Comparison of ENCODE assay signal across 8 mouse cellular contexts in the genomic region with DNA sequence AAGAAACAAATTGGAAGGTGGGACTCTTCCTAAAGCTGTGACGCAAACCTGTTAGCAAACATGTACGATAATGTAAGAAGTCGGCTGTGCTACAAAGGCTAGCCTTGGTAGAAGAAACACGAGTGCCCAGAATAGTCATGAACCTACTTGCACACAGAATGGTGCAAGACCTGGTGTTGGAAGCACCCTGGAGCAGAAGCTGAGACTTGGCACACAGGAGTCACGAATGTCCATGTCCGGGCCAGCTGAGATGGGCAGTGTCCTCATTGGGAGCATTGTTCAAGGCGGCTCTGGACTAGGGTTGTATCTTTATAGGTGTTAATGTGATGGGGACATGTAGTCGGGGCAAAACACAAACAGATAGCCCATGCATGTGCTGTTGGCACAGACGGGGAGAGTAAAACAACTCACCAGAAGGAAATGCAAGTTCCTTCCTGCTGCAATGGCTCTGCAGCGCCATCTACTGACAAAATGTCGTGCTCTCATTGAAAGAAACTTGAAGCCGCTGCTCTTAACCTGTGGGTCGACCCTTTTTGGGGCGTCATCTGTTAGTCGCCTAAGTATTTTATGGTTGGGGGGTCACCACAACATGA. TPM values are rescaled to one million over a fixed set of nuclear protein-coding genes. Genes with fewer than 3 reads are reported as not detected.
A peak's percentile ranks its signal among the peaks of the same experiment; 100 is the strongest.
DNase-seq lines count a peak whose midpoint lies in the region; ATAC-seq and TF ChIP-seq lines count a peak whose summit lies in the region.

No protein-coding gene starts in this region.

- peak; percentile 33; the same call in 1 of the 2 replicates for ATAC-seq in forebrain, embryonic 13.5 days
- peak; percentile 63 for ATAC-seq in hindbrain, postnatal 0 days
- no peak for ATAC-seq in liver, embryonic 14.5 days (ENCODE audit: insufficient read depth)
- ATAC-seq in neural tube, embryonic 12.5 days (ENCODE audit: low FRiP score, low read depth), result 0 out of 2 replicates have a peak, but pooled peaks have one; percentile 41
- ATAC-seq in erythroblast, adult 5-6 weeks (replicated peaks; ENCODE audit: low FRiP score, poor library complexity, severe bottlenecking), result no peak

- H3K4me1 ChIP-seq in CH12.LX (ENCODE audit: control insufficient read depth in 1 of 2, insufficient read depth in 2 of 2), result peaks cover 11 to 34% of the 10 kb centered on the region in 2 experiments
- no peaks in the 10 kb centered on the region for H3K4me1 ChIP-seq in forebrain, embryonic 13.5 days
- no peaks in the 10 kb centered on the region for H3K4me1 ChIP-seq in hindbrain, postnatal 0 days (ENCODE audit: insufficient read depth, low read length)
- no peaks in the 10 kb centered on the region for H3K4me1 ChIP-seq in liver, embryonic 14.5 days (replicated peaks; ENCODE audit: control insufficient read depth in 2 of 2, insufficient read depth in 2 of 2, low read length in 1 of 2)
- H3K4me1 ChIP-seq in neural tube, embryonic 12.5 days, result no peaks in the 10 kb centered on the region

- H3K27me3 ChIP-seq in CH12.LX (replicated peaks), result peaks cover 1% of the 10 kb centered on the region
- H3K27me3 ChIP-seq in forebrain, embryonic 13.5 days, result no peaks in the 10 kb centered on the region
- no peaks in the 10 kb centered on the region for H3K27me3 ChIP-seq in hindbrain, postnatal 0 days (ENCODE audit: insufficient read depth, low read length)
- H3K27me3 ChIP-seq in liver, embryonic 14.5 days (ENCODE audit: control insufficient read depth, insufficient read depth, low read length), result no peaks in the 10 kb centered on the region
- no peaks in the 10 kb centered on the region for H3K27me3 ChIP-seq in neural tube, embryonic 12.5 days (replicated peaks)

- in situ Hi-C loops in CH12.LX (cut with MboI; ENCODE audit: low pct_ligation_motif_present, low pct_unique_long_range_greater_than_20kb, low sequenced_read_pairs), result loop anchor here (10.0 kb wide), 1 partner anchor 125 kb away; a partner anchor contains a TSS

- no peak overlapping the region for H3K27ac ChIP-seq in CH12.LX (ENCODE audit: insufficient read depth, low read depth)
- H3K27ac ChIP-seq in forebrain, embryonic 13.5 days, result no peak overlapping the region
- H3K27ac ChIP-seq in hindbrain, postnatal 0 days, result no peak overlapping the region
- no peak overlapping the region for H3K27ac ChIP-seq in liver, embryonic 14.5 days
- no peak overlapping the region for H3K27ac ChIP-seq in neural tube, embryonic 12.5 days

- no peak overlapping the region for H3K9ac ChIP-seq in CH12.LX (ENCODE audit: insufficient read depth, low read depth)
- no peak overlapping the region for H3K9ac ChIP-seq in forebrain, embryonic 13.5 days
- no peak overlapping the region for H3K9ac ChIP-seq in hindbrain, postnatal 0 days (replicated peaks; ENCODE audit: low read length)
- H3K9ac ChIP-seq in liver, embryonic 14.5 days (replicated peaks), result no peak overlapping the region
- no peak overlapping the region for H3K9ac ChIP-seq in neural tube, embryonic 12.5 days

- no peak overlapping the region for H3K4me3 ChIP-seq in CH12.LX (replicated peaks in 1 of 3; ENCODE audit: low read depth in 2 of 3, low read length in 2 of 3, poor library complexity in 1 of 3)
- no peak overlapping the region for H3K4me3 ChIP-seq in forebrain, embryonic 13.5 days
- H3K4me3 ChIP-seq in hindbrain, postnatal 0 days (ENCODE audit: low read length), result no peak overlapping the region
- H3K4me3 ChIP-seq in liver, embryonic 14.5 days (ENCODE audit: insufficient read depth in 1 of 2, low read depth in 2 of 2, low read length in 2 of 2), result no peak overlapping the region
- H3K4me3 ChIP-seq in neural tube, embryonic 12.5 days, result no peak overlapping the region

- H3K4me2 ChIP-seq in CH12.LX (ENCODE audit: insufficient read depth, low read depth, poor library complexity, severe bottlenecking), result peak overlapping the region; percentile 34; the same call in 1 of the 2 replicates
- H3K4me2 ChIP-seq in forebrain, embryonic 13.5 days, result no peak overlapping the region
- 0 out of 2 replicates have a peak overlapping the region, but pooled peaks have one; percentile 17 for H3K4me2 ChIP-seq in hindbrain, postnatal 0 days (ENCODE audit: low read depth, low read length)
- H3K4me2 ChIP-seq in liver, embryonic 14.5 days (ENCODE audit: low read depth), result no peak overlapping the region
- H3K4me2 ChIP-seq in neural tube, embryonic 12.5 days (replicated peaks), result no peak overlapping the region

- H3K79me2 ChIP-seq in CH12.LX (replicated peaks; ENCODE audit: control insufficient read depth, extremely low read depth, insufficient read depth, poor library complexity, severe bottlenecking), result no peaks in the 10 kb centered on the region

- TF ChIP-seq RAD21 in CH12.LX (IDR thresholded peaks at IDR 0.05; ENCODE audit: low read depth, low read length), result peak; percentile 95

- TF ChIP-seq POLR2A in CH12.LX (IDR thresholded peaks at IDR 0.05; ENCODE audit: low read depth, low read length), result no peak

- dilution Hi-C loops in CH12.LX (cut with MboI; ENCODE audit: extremely low pct_ligation_motif_present, extremely low pct_unique_long_range_greater_than_20kb, low sequenced_read_pairs), result no loop called here

- peak; percentile 80 to 95 for TF ChIP-seq CTCF in CH12.LX (conservative IDR thresholded peaks at IDR 0.05 in 1 of 2, IDR thresholded peaks at IDR 0.05 in 1 of 2; ENCODE audit: low read depth in 2 of 2, low read length in 2 of 2)
- TF ChIP-seq CTCF in hindbrain, postnatal 0 days (IDR thresholded peaks at IDR 0.05; ENCODE audit: low read depth), result peak; percentile 97
- peak; percentile 92 for TF ChIP-seq CTCF in liver, embryonic 14.5 days (IDR thresholded peaks at IDR 0.05; ENCODE audit: low read depth)

- no peak for TF ChIP-seq EP300 in CH12.LX (IDR thresholded peaks at IDR 0.05; ENCODE audit: low read length)
- no peak for TF ChIP-seq EP300 in liver, embryonic 14.5 days (IDR thresholded peaks at IDR 0.05; ENCODE audit: low read depth)

- 32% methylated on average over 15 of the region's 15 CpGs for WGBS in forebrain, embryonic 13.5 days
- WGBS in hindbrain, postnatal 0 days, result 32% methylated on average over 15 of the region's 15 CpGs
- WGBS in liver, embryonic 14.5 days (ENCODE audit: insufficient replicate concordance), result 24% methylated on average over 15 of the region's 15 CpGs
- WGBS in neural tube, embryonic 12.5 days, result 32% methylated on average over 15 of the region's 15 CpGs

- H3K9me3 ChIP-seq in CH12.LX (replicated peaks; ENCODE audit: low read length), result no peaks in the 10 kb centered on the region
- H3K9me3 ChIP-seq in forebrain, embryonic 13.5 days (replicated peaks), result no peaks in the 10 kb centered on the region
- no peaks in the 10 kb centered on the region for H3K9me3 ChIP-seq in hindbrain, postnatal 0 days (ENCODE audit: low read length)
- H3K9me3 ChIP-seq in liver, embryonic 14.5 days (ENCODE audit: control insufficient read depth, low read length), result no peaks in the 10 kb centered on the region
- H3K9me3 ChIP-seq in neural tube, embryonic 12.5 days, result no peaks in the 10 kb centered on the region

- no peaks in the 10 kb centered on the region for H3K36me3 ChIP-seq in CH12.LX (replicated peaks in 1 of 2; ENCODE audit: control insufficient read depth in 1 of 2, insufficient read depth in 1 of 2, low read length in 1 of 2)
- no peaks in the 10 kb centered on the region for H3K36me3 ChIP-seq in forebrain, embryonic 13.5 days (ENCODE audit: poor library complexity, severe bottlenecking)
- no peaks in the 10 kb centered on the region for H3K36me3 ChIP-seq in hindbrain, postnatal 0 days (ENCODE audit: insufficient read depth, low read length)
- no peaks in the 10 kb centered on the region for H3K36me3 ChIP-seq in liver, embryonic 14.5 days (replicated peaks; ENCODE audit: control insufficient read depth, insufficient read depth, low read depth)
- H3K36me3 ChIP-seq in neural tube, embryonic 12.5 days, result no peaks in the 10 kb centered on the region

- peak; percentile 84 for DNase-seq in 416B (ENCODE audit: low read depth)
- DNase-seq in CH12.LX (ENCODE audit: extremely low read depth), result peak; percentile 84
- peak; percentile 72 for DNase-seq in c-Kit-positive CD71-positive TER-119-negative erythroid progenitor cells, embryonic 14.5 days (ENCODE audit: low read depth)
- peak; percentile 92 for DNase-seq in hindbrain, postnatal 0 days (ENCODE audit: low spot score)
- DNase-seq in liver, embryonic 14.5 days (ENCODE audit: low read depth in 3 of 3, low spot score in 3 of 3), result peak; percentile 47 to 57 (median 52)

RNA-seq across cellular contexts. Expression of a gene that starts 15.2 kb away (rescaled TPM):
- total RNA-seq in CH12.LX (2012; rRNA removed) (13.4 and 13.9 TPM in 2 replicates), CH12.LX (2014; rRNA removed) (17.4 and 23.0 TPM in 2 replicates)
- polyA plus RNA-seq in CH12.LX (2012; ENCODE audit: insufficient read length, low read depth), result 24.0 and 25.3 TPM in 2 replicates
- polyA plus RNA-seq in forebrain, embryonic 13.5 days (2015; fragmentation: Nextera tagmentation; extraction: Ambion mirVana), result 42.9 and 44.4 TPM in 2 replicates
- total RNA-seq in hindbrain, postnatal 0 days (2014; rRNA removed), result 7.4 and 8.6 TPM in 2 replicates
- 13.4 and 13.6 TPM in 2 replicates for polyA plus RNA-seq in hindbrain, postnatal 0 days (2015; fragmentation: Nextera tagmentation; extraction: Ambion mirVana)
- 3.4 and 7.2 TPM in 2 replicates for polyA plus RNA-seq in liver, embryonic 14.5 days (2012; rRNA removed)
- polyA plus RNA-seq in liver, embryonic 14.5 days (2014; fragmentation: Nextera tagmentation; extraction: Ambion mirVana), result 5.3 and 5.8 TPM in 2 replicates
- polyA plus RNA-seq in neural tube, embryonic 12.5 days (2016; fragmentation: Nextera tagmentation; extraction: Ambion mirVana), result 36.1 and 36.8 TPM in 2 replicates
- 7.5 and 21.1 TPM in 2 replicates for total RNA-seq in erythroblast, adult 5-6 weeks (2015; ENCODE audit: low replicate concordance)
- total RNA-seq in erythroblast, adult 5-6 weeks (2017; ENCODE audit: low replicate concordance), result 1.7 and 4.1 TPM in 2 replicates

RNA-seq across cellular contexts. Expression of a gene that starts 41.8 kb away (rescaled TPM):
- total RNA-seq in CH12.LX (2012; rRNA removed), result 0.71 and 0.89 TPM in 2 replicates
- 0.46 and 0.72 TPM in 2 replicates for total RNA-seq in CH12.LX (2014; rRNA removed)
- 1.3 and 2.2 TPM in 2 replicates for polyA plus RNA-seq in CH12.LX (2012; ENCODE audit: insufficient read length, low read depth)
- 7.4 and 8.9 TPM in 2 replicates for polyA plus RNA-seq in forebrain, embryonic 13.5 days (2015; fragmentation: Nextera tagmentation; extraction: Ambion mirVana)
- total RNA-seq in hindbrain, postnatal 0 days (2014; rRNA removed), result 1.8 and 2.8 TPM in 2 replicates
- 4.5 and 4.8 TPM in 2 replicates for polyA plus RNA-seq in hindbrain, postnatal 0 days (2015; fragmentation: Nextera tagmentation; extraction: Ambion mirVana)
- 1.0 and 1.1 TPM in 2 replicates for polyA plus RNA-seq in liver, embryonic 14.5 days (2012; rRNA removed)
- polyA plus RNA-seq in liver, embryonic 14.5 days (2014; fragmentation: Nextera tagmentation; extraction: Ambion mirVana), result 1.2 and 1.3 TPM in 2 replicates
- 10.8 and 11.7 TPM in 2 replicates for polyA plus RNA-seq in neural tube, embryonic 12.5 days (2016; fragmentation: Nextera tagmentation; extraction: Ambion mirVana)
- total RNA-seq in erythroblast, adult 5-6 weeks (2015; ENCODE audit: low replicate concordance), result 0.77 TPM in 1 of 2 replicates, not detected in the other
- 2.4 and 6.4 TPM in 2 replicates for total RNA-seq in erythroblast, adult 5-6 weeks (2017; ENCODE audit: low replicate concordance)

RNA-seq across cellular contexts. Expression of a gene that starts 55.0 kb away (rescaled TPM):
- total RNA-seq in CH12.LX (2012; rRNA removed) (0.04 and 0.17 TPM in 2 replicates), CH12.LX (2014; rRNA removed) (0.05 TPM in 1 of 2 replicates, not detected in the other)
- polyA plus RNA-seq in CH12.LX (2012; ENCODE audit: insufficient read length, low read depth), result 0.08 and 0.13 TPM in 2 replicates
- 4.3 and 6.8 TPM in 2 replicates for polyA plus RNA-seq in forebrain, embryonic 13.5 days (2015; fragmentation: Nextera tagmentation; extraction: Ambion mirVana)
- total RNA-seq in hindbrain, postnatal 0 days (2014; rRNA removed), result 93.7 and 109 TPM in 2 replicates
- 22.0 and 22.8 TPM in 2 replicates for polyA plus RNA-seq in hindbrain, postnatal 0 days (2015; fragmentation: Nextera tagmentation; extraction: Ambion mirVana)
- polyA plus RNA-seq in liver, embryonic 14.5 days (2012; rRNA removed), result 0.19 and 0.25 TPM in 2 replicates
- 0.09 and 0.15 TPM in 2 replicates for polyA plus RNA-seq in liver, embryonic 14.5 days (2014; fragmentation: Nextera tagmentation; extraction: Ambion mirVana)
- 10.0 and 12.9 TPM in 2 replicates for polyA plus RNA-seq in neural tube, embryonic 12.5 days (2016; fragmentation: Nextera tagmentation; extraction: Ambion mirVana)
- total RNA-seq in erythroblast, adult 5-6 weeks (2015; ENCODE audit: low replicate concordance), result 0.21 and 1.2 TPM in 2 replicates
- total RNA-seq in erythroblast, adult 5-6 weeks (2017; ENCODE audit: low replicate concordance), result 0.43 and 0.98 TPM in 2 replicates

Comparison
In these comparisons a context has a peak if more than half of its experiments do, and no peak if none do; other contexts are left out.
1. H3K4me2 ChIP-seq: peak in CH12.LX (single experiment) and hindbrain, postnatal 0 days (single experiment); none in forebrain, embryonic 13.5 days (single experiment), liver, embryonic 14.5 days (single experiment) and neural tube, embryonic 12.5 days (single experiment).
2. ATAC-seq: peak in forebrain, embryonic 13.5 days (single experiment), hindbrain, postnatal 0 days (single experiment) and neural tube, embryonic 12.5 days (single experiment); none in liver, embryonic 14.5 days (single experiment) and erythroblast, adult 5-6 weeks (single experiment).
3. Peak in every context shown above with its lines, with median percentiles within 50 percentile points of each other: DNase-seq and CTCF ChIP-seq.